Mouse (Mus musculus) stomach, postnatal 0 days (tissue): Measurements from ENCODE around the gene Fgfr2.

Experiments used
- CTCF ChIP-seq: IDR thresholded peaks from 2 replicates; pipeline ENCODE4 v1.5.1; 2016; ENCODE audit warnings: antibody characterized with exemption, low read depth, mild to moderate bottlenecking, moderate library complexity
- EP300 ChIP-seq: optimal IDR thresholded peaks from 2 replicates; pipeline ENCODE3; 2016; ENCODE audit warnings: antibody characterized with exemption

- TF ChIP-seq CTCF (no peak), EP300 (no peak)
Observed at GRCm38 (mm10) chr7:130782501-130783050, 2340.6 kb downstream of the Fgfr2 start.
